Mouse (Mus musculus): ENCODE measurements around the gene Rnf10. TPM values are rescaled to one million over a fixed set of nuclear protein-coding genes. Genes with fewer than 3 reads are reported as not detected.

Rnf10 gene
- total and polyA plus RNA-seq, 2 experiments from 2014 or later, result 103 to 158 TPM

DNA sequence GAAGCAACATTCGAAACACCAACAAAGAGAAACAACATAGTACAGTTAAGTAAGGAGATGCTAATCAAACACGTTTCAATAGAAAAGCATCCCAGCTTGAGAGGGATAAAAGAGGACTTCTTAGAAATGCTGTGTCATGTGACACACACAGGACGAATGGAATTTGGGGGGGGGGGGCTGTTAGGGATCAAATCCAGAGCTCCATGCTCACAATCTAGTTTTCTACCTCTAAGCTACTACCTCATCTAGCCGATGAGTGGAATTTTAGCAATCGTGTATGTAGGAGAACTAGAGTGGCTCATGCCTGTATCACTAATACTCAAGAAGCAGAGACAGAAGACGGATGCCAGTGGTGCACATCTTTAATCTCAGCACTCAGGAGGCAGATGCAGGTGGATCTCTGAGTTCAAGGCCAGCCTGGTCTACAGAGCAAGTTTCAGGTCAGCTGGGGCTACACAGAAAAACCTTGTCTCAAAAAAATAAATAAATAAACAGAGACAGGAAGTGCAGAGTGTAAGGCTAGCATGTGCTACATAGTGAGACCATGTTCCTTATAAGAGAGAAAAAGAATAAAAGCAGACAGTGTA lies 944 bp upstream of the Rnf10 start:
- Histone ChIP-seq H3K9me3 (ENCODE audit: low read length) (no peaks in the 10 kb centered on the region), H3K27ac (ENCODE audit: low read depth, low read length) (peak overlapping the region; percentile 91), H3K4me2 (ENCODE audit: low read depth, low read length, poor library complexity, severe bottlenecking) (peak overlapping the region; percentile 51), H3K4me1 (ENCODE audit: insufficient read depth, low read length) (peaks cover 9% of the 10 kb centered on the region; the same call in 1 of the 2 replicates), H3K4me3 (ENCODE audit: low read depth, low read length) (peak overlapping the region; percentile 98), H3K27me3 (ENCODE audit: insufficient read depth, low read length) (no peaks in the 10 kb centered on the region), H3K36me3 (ENCODE audit: insufficient read depth, low read length) (peaks cover 3% of the 10 kb centered on the region; the same call in 1 of the 2 replicates), H3K9ac (replicated peaks; ENCODE audit: low read length, poor library complexity, severe bottlenecking) (0 out of 2 replicates have a peak overlapping the region, but pooled peaks have one; percentile 34)
- WGBS, result 60% methylated on average over 6 of the region's 6 CpGs
- no peak for TF ChIP-seq CTCF (IDR thresholded peaks at IDR 0.05)
- ATAC-seq (ENCODE audit: low FRiP score) (no peak), DNase-seq (ENCODE audit: low spot score) (no peak)

DNA sequence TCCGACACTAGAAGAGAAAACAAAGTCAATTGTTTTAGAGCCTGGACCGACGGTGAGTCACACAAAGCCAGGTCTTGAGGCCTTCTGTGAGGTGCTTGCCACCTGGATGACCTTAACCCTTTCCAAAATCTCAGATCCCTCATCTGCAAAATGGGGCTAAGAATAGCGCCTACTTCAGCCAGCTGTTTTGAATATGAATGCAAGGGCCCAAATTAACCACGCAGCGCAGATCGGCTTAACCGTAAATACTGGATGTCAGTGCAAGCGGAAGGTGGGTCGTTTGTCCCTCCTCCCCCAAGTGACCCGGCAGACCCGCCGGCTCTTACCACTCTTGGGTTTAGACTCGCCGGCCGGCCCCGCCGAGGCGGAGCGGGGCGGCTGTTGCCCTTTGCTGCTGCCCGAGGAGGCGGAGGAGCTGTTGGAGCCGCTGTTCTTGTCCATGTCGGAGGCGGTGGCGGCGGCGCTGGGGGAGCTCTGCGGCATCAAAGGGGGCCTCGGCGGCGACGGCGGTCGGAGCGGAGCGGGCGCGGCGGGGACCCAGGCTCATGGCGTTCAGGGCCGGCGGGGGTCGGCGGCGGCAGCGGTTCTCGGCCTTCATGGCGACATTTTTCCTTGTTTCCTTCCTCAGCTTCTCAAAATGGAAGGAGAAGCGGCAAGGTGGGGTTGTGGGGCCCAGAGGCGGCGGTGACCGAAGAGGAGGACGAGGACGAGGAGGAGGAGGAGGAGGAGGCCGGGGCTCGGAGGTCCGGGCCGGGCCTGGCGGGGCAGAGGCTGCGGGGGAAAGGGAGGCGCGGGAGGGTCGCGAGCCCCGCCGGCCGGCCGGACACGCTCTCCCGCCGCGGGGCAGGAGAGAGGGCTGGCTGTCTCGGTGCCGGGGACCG lies 527 bp downstream of the Rnf10 start:
- peaks cover 9% of the 10 kb centered on the region; the same call in 1 of the 2 replicates for H3K4me1 ChIP-seq (ENCODE audit: insufficient read depth, low read length)
- TF ChIP-seq CTCF (IDR thresholded peaks at IDR 0.05), result no peak
- no peaks in the 10 kb centered on the region for H3K9me3 ChIP-seq (ENCODE audit: low read length)
- H3K4me3 ChIP-seq (ENCODE audit: low read depth, low read length), result peak overlapping the region; percentile 98
- DNase-seq (ENCODE audit: low spot score) (peak; percentile 21), ATAC-seq (ENCODE audit: low FRiP score) (peak; percentile 59; the same call in 1 of the 2 replicates)
- peak overlapping the region; percentile 91 for H3K27ac ChIP-seq (ENCODE audit: low read depth, low read length)
- peak overlapping the region; percentile 100 for H3K9ac ChIP-seq (replicated peaks; ENCODE audit: low read length, poor library complexity, severe bottlenecking)
- peaks cover 3% of the 10 kb centered on the region; the same call in 1 of the 2 replicates for H3K36me3 ChIP-seq (ENCODE audit: insufficient read depth, low read length)
- under 1% methylated on average over 70 of the region's 77 CpGs for WGBS
- H3K4me2 ChIP-seq (ENCODE audit: low read depth, low read length, poor library complexity, severe bottlenecking), result peak overlapping the region; percentile 69
- H3K27me3 ChIP-seq (ENCODE audit: insufficient read depth, low read length), result no peaks in the 10 kb centered on the region

DNA sequence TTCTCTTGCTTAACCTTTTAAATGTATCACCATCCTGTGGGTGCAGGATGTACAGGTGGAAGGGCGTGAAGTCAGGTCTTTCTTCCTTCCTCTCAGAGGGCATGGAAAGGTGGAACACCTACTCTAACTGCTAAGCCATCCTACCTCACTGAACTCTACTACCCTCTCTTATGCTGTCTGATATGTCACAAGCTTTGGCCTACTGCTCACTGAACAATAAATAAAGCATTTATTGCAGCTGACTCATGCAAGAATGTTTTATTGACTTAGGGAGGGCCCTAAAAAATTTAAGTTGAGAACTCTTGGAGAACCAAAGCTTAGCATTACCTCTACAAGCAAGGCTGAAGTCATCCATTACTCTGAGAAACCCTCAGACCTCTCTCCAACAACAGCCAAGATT lies 2.7 kb downstream of the Rnf10 start:
- peak overlapping the region; percentile 6; the same call in 1 of the 2 replicates for H3K4me3 ChIP-seq (ENCODE audit: low read depth, low read length)
- H3K9ac ChIP-seq (replicated peaks; ENCODE audit: low read length, poor library complexity, severe bottlenecking), result 0 out of 2 replicates have a peak overlapping the region, but pooled peaks have one; percentile 24
- no peak overlapping the region for H3K27ac ChIP-seq (ENCODE audit: low read depth, low read length)
- peaks cover 9% of the 10 kb centered on the region; the same call in 1 of the 2 replicates for H3K4me1 ChIP-seq (ENCODE audit: insufficient read depth, low read length)
- no peak for DNase-seq (ENCODE audit: low spot score)
- TF ChIP-seq CTCF (IDR thresholded peaks at IDR 0.05), result no peak
- H3K4me2 ChIP-seq (ENCODE audit: low read depth, low read length, poor library complexity, severe bottlenecking), result peak overlapping the region; percentile 69
- H3K9me3 ChIP-seq (ENCODE audit: low read length), result no peaks in the 10 kb centered on the region
- ATAC-seq (ENCODE audit: low FRiP score), result no peak
- H3K36me3 ChIP-seq (ENCODE audit: insufficient read depth, low read length), result peaks cover 3% of the 10 kb centered on the region; the same call in 1 of the 2 replicates
- no peaks in the 10 kb centered on the region for H3K27me3 ChIP-seq (ENCODE audit: insufficient read depth, low read length)
- WGBS, result 88% methylated on average over 1 of the region's 1 CpGs

DNA sequence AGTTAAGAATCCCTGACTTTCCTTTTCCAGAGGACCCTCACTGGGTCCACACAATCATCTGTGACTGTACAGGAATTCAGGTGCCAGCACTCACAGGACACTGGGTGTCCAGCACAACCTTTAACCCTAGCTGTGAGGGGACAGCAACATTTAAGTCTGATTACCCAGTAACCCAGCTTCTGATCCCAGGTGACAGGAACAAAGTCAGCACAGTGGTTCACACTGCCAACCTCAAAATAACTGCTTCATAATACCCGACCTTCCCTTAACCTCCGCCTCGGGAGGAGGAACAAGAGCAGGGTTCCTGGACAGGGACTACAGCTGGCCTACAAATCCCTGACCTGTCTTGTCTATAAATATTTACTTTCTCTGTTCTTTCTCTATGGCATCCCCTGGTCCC lies 4.4 kb downstream of the Rnf10 start:
- 58% methylated on average over 3 of the region's 3 CpGs for WGBS
- Histone ChIP-seq H3K9me3 (ENCODE audit: low read length) (no peaks in the 10 kb centered on the region), H3K9ac (replicated peaks; ENCODE audit: low read length, poor library complexity, severe bottlenecking) (no peak overlapping the region)

DNA sequence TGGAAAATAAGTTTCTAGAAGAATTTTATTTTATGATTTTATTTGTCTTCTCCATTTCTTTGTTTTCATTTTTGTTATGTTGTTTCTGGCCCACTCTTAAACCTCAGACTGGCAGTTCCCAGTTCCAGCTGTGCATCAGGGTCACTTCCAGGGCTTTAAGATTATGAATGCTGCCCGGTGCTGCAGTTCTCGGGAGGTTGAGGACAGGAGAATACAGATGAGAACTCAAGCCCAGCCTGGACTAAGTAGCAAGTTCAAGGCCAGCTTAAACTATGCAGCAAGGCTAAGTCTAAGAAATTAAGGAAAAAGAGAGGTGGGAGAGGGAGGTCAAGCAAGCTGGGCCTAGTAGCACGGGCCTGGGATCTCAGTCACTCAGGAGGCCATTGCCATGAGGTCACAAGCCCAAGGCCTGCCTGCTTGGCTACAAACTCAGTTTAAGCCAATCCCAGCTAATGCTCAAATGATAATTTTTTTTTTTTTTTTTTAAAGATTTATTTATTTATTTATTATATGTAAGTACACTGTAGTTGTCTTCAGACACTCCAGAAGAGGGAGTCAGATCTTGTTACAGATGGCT lies 5.1 kb downstream of the Rnf10 start:
- Histone ChIP-seq H3K27me3 (ENCODE audit: insufficient read depth, low read length) (no peaks in the 10 kb centered on the region), H3K36me3 (ENCODE audit: insufficient read depth, low read length) (peaks cover 7% of the 10 kb centered on the region; the same call in 1 of the 2 replicates), H3K9ac (replicated peaks; ENCODE audit: low read length, poor library complexity, severe bottlenecking) (no peak overlapping the region), H3K4me1 (ENCODE audit: insufficient read depth, low read length) (peaks cover 9% of the 10 kb centered on the region; the same call in 1 of the 2 replicates), H3K9me3 (ENCODE audit: low read length) (no peaks in the 10 kb centered on the region), H3K4me2 (ENCODE audit: low read depth, low read length, poor library complexity, severe bottlenecking) (no peak overlapping the region), H3K27ac (ENCODE audit: low read depth, low read length) (no peak overlapping the region), H3K4me3 (ENCODE audit: low read depth, low read length) (no peak overlapping the region)
- WGBS, result 68% methylated on average over 3 of the region's 3 CpGs
- DNase-seq (ENCODE audit: low spot score) (no peak), ATAC-seq (ENCODE audit: low FRiP score) (no peak)
- TF ChIP-seq CTCF (IDR thresholded peaks at IDR 0.05), result no peak

More for the DNA sequence above, 4.4 kb downstream of the Rnf10 start:
- DNase-seq (ENCODE audit: low spot score), result no peak
- Histone ChIP-seq H3K36me3 (ENCODE audit: insufficient read depth, low read length) (peaks cover 3% of the 10 kb centered on the region; the same call in 1 of the 2 replicates), H3K4me1 (ENCODE audit: insufficient read depth, low read length) (peaks cover 9% of the 10 kb centered on the region; the same call in 1 of the 2 replicates), H3K27me3 (ENCODE audit: insufficient read depth, low read length) (no peaks in the 10 kb centered on the region), H3K27ac (ENCODE audit: low read depth, low read length) (no peak overlapping the region), H3K4me2 (ENCODE audit: low read depth, low read length, poor library complexity, severe bottlenecking) (no peak overlapping the region), H3K4me3 (ENCODE audit: low read depth, low read length) (no peak overlapping the region)
- TF ChIP-seq CTCF (IDR thresholded peaks at IDR 0.05), result no peak
- ATAC-seq (ENCODE audit: low FRiP score), result no peak

Data from midbrain, postnatal 0 days (tissue).